Mouse (Mus musculus) inflammation-experienced regulatory T-cells, adult 16 weeks (primary cell): ENCODE results near the gene Hmgb3. TPM values are rescaled to one million over a fixed set of nuclear protein-coding genes. Genes with fewer than 3 reads are reported as not detected.

Source experiments
- polyA plus RNA-seq: library from polyadenylated mRNA; unstranded; fragments of 100-300 nt; shearing (Covaris generic); gene quantifications from one replicate; pipeline ENCODE4 v1.2.1, GENCODE M21; 2017

Hmgb3 gene
- polyA plus RNA-seq = 22.6 TPM

DNA sequence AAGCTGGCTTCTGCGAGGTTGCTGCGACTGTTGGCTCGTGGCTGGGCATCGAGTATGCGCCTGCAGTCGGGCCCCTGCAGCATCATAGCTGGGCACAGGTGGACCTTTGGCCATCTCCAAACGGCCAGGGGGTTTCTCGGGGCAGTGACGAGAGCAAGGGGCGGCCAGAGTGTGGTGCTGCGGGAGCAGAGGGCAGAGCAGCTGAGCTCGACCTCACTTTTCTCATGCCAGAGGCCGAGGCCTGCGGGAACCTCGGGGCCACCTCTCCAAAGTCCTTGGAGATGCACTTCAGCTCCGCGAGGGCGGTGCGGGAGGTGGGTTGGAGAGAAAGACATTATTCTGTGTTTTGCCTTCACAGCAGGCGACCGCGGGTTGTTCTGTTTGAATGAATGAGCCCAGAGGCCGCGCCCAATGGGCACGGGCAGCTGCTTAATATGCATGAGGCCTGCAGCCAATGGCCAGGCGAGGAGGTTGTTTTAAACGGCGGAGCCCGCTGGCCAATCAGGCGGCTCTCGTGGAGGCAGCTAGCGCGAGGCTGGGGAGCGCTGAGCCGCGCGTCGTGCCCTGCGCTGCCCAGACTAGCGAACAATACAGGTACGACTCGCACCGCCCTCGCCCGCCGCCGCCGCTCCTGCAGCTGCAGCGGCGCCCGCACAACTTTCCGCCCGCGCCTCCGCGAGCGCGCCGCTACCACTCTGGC, at the start of gene Hmgb3:
TSS of gene Hmgb3 (plus strand) at position 504 of the 700 bp plus-strand sequence.

Other genes starting within 250 kb of the Hmgb3 start
- gene Mtmr1, start 191.2 kb upstream of the Hmgb3 start, polyA plus RNA-seq = 8.3 TPM
- gene Cd99l2, start 63.1 kb upstream of the Hmgb3 start, polyA plus RNA-seq = 27.8 TPM
- not detected for gene Gpr50, start 107.7 kb downstream of the Hmgb3 start, polyA plus RNA-seq